Mouse (Mus musculus): ENCODE data around the gene Tial1. TPM values are rescaled to one million over a fixed set of nuclear protein-coding genes. Genes with fewer than 3 reads are reported as not detected.
A peak's percentile ranks its signal among the peaks of the same experiment; 100 is the strongest.

The Tial1 gene
- total and polyA plus RNA-seq, 3 experiments, result 18.4 to 43.4 (median 42.8) TPM

DNA sequence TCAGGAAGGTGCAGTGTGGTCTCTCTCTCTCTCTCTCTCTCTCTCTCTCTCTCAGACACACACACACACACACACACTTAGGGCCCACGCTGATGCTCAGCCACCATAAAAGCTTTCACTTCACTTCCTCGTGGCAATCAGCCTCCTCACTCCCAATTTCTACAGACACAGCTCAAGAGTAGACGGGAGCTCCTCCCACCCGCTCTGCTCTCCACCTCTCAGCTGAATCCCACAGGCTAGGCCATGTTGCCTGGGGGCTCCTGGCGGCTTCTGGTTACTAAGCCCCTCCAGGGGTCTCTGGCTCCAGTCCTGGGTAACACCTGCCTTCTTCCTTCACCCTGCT, 68.6 kb downstream of the Tial1 start:
- intact Hi-C loops (cut with DNase I), result no loop called here
- peaks cover 4% of the 10 kb centered on the region for H3K4me1 ChIP-seq (ENCODE audit: control insufficient read depth, insufficient read depth, low read length)
- no peaks in the 10 kb centered on the region for H3K27me3 ChIP-seq (ENCODE audit: control insufficient read depth, insufficient read depth, low read length)
- no peak overlapping the region for H3K9ac ChIP-seq (ENCODE audit: low read depth, low read length)
- H3K36me3 ChIP-seq (ENCODE audit: control insufficient read depth, insufficient read depth, low read length), result no peaks in the 10 kb centered on the region
- no peaks in the 10 kb centered on the region for H3K79me2 ChIP-seq (replicated peaks; ENCODE audit: control insufficient read depth, insufficient read depth, low read length)
- DNase-seq, result peak in 1 of 2 experiments; percentile 28
- no peak overlapping the region for H3K4me3 ChIP-seq
- no peak for TF ChIP-seq POLR2A (IDR thresholded peaks at IDR 0.05; ENCODE audit: insufficient read depth, low read depth, low read length)
- no peak for TF ChIP-seq CTCF (IDR thresholded peaks at IDR 0.05)
- TF ChIP-seq EP300 (IDR thresholded peaks at IDR 0.05; ENCODE audit: insufficient read depth, low read depth, low read length), result no peak
- 68% methylated on average over 5 of the region's 5 CpGs for WGBS
- no peak overlapping the region; the same call in 1 of the 2 replicates for H3K27ac ChIP-seq

GRCm38 (mm10) chr7:128392071-128392971, 69.2 kb downstream of the Tial1 start:
- peak; percentile 44 to 74 for DNase-seq
- no peak for TF ChIP-seq EP300 (IDR thresholded peaks at IDR 0.05; ENCODE audit: insufficient read depth, low read depth, low read length)
- no peak for TF ChIP-seq POLR2A (IDR thresholded peaks at IDR 0.05; ENCODE audit: insufficient read depth, low read depth, low read length)
- no peaks in the 10 kb centered on the region for H3K27me3 ChIP-seq (ENCODE audit: control insufficient read depth, insufficient read depth, low read length)
- no peak overlapping the region for H3K9ac ChIP-seq (ENCODE audit: low read depth, low read length)
- peak overlapping the region; percentile 0; the same call in 1 of the 2 replicates for H3K27ac ChIP-seq
- WGBS, result 52% methylated on average over 18 of the region's 18 CpGs
- no peaks in the 10 kb centered on the region for H3K36me3 ChIP-seq (ENCODE audit: control insufficient read depth, insufficient read depth, low read length)
- no peak overlapping the region for H3K4me3 ChIP-seq
- no peaks in the 10 kb centered on the region for H3K79me2 ChIP-seq (replicated peaks; ENCODE audit: control insufficient read depth, insufficient read depth, low read length)
- intact Hi-C loops (cut with DNase I), result no loop called here
- peaks cover 4% of the 10 kb centered on the region for H3K4me1 ChIP-seq (ENCODE audit: control insufficient read depth, insufficient read depth, low read length)

GRCm38 (mm10) chr7:128391267-128392057, 70.1 kb downstream of the Tial1 start:
- no peak overlapping the region for H3K9ac ChIP-seq (ENCODE audit: low read depth, low read length)
- WGBS, result 66% methylated on average over 12 of the region's 12 CpGs
- no peaks in the 10 kb centered on the region for H3K27me3 ChIP-seq (ENCODE audit: control insufficient read depth, insufficient read depth, low read length)
- no peaks in the 10 kb centered on the region for H3K36me3 ChIP-seq (ENCODE audit: control insufficient read depth, insufficient read depth, low read length)
- TF ChIP-seq POLR2A (IDR thresholded peaks at IDR 0.05; ENCODE audit: insufficient read depth, low read depth, low read length), result no peak
- TF ChIP-seq EP300 (IDR thresholded peaks at IDR 0.05; ENCODE audit: insufficient read depth, low read depth, low read length), result no peak
- no peak for TF ChIP-seq CTCF (IDR thresholded peaks at IDR 0.05)
- H3K27ac ChIP-seq, result peak overlapping the region; percentile 31; the same call in 1 of the 2 replicates
- peaks cover 4% of the 10 kb centered on the region for H3K4me1 ChIP-seq (ENCODE audit: control insufficient read depth, insufficient read depth, low read length)
- H3K79me2 ChIP-seq (replicated peaks; ENCODE audit: control insufficient read depth, insufficient read depth, low read length), result no peaks in the 10 kb centered on the region
- intact Hi-C loops (cut with DNase I), result no loop called here
- no peak overlapping the region for H3K4me3 ChIP-seq
- no peak for DNase-seq

Small RNA genes within 50 kb of the gene (microRNA-seq; reads per million reads assigned to microRNA genes)
- 0 reads per million in 2 experiments for gene Gm24365

Other genes with a start within 250 kb of the Tial1 start
- 1 to 10 TPM; 6.8 to 7.1 TPM for gene Armc5, start 224.4 kb downstream of the Tial1 start, total RNA-seq (2021)
- gene Armc5, start 224.4 kb downstream of the Tial1 start, polyA plus RNA-seq (2012; rRNA removed), result 11.2 and 12.3 TPM in 2 replicates
- 1 to 10 TPM; 3.2 to 3.6 TPM for gene 9130023H24Rik, start 223.7 kb downstream of the Tial1 start, total RNA-seq (2021)
- 1.7 and 2.2 TPM in 2 replicates for gene 9130023H24Rik, start 223.7 kb downstream of the Tial1 start, polyA plus RNA-seq (2012; rRNA removed)
- gene Tgfb1i1, start 214.9 kb downstream of the Tial1 start, total RNA-seq (2021), result 10 to 100 TPM; 14.3 to 20.1 TPM
- 26.2 and 28.2 TPM in 2 replicates for gene Tgfb1i1, start 214.9 kb downstream of the Tial1 start, polyA plus RNA-seq (2012; rRNA removed)
- gene Slc5a2, start 196.1 kb downstream of the Tial1 start, total RNA-seq (2021), result not detected
- gene Slc5a2, start 196.1 kb downstream of the Tial1 start, polyA plus RNA-seq (2012; rRNA removed), result 0.37 TPM in 1 of 2 replicates, not detected in the other
- 1 to 10 TPM; 6.2 to 6.5 TPM for gene BC017158, start 163.5 kb downstream of the Tial1 start, total RNA-seq (2021)
- 12.1 and 12.7 TPM in 2 replicates for gene BC017158, start 163.5 kb downstream of the Tial1 start, polyA plus RNA-seq (2012; rRNA removed)
- gene Rgs10, start 43.0 kb downstream of the Tial1 start, total RNA-seq (2021), result 10 to 100 TPM in 1 of 2 experiments, 1 to 10 TPM in 1; 9.8 to 14.3 TPM
- gene Rgs10, start 43.0 kb downstream of the Tial1 start, polyA plus RNA-seq (2012; rRNA removed), result 4.8 and 5.0 TPM in 2 replicates
- 100 to 1,000 TPM; 259 to 296 TPM for gene Bag3, start 61.9 kb upstream of the Tial1 start, total RNA-seq (2021)
- gene Bag3, start 61.9 kb upstream of the Tial1 start, polyA plus RNA-seq (2012; rRNA removed), result 133 and 148 TPM in 2 replicates
- gene Inpp5f, start 149.6 kb upstream of the Tial1 start, total RNA-seq (2021), result 1 to 10 TPM; 4.1 to 4.5 TPM
- 1.5 and 4.0 TPM in 2 replicates for gene Inpp5f, start 149.6 kb upstream of the Tial1 start, polyA plus RNA-seq (2012; rRNA removed)

All from heart, adult 2 months (tissue).